Mouse (Mus musculus) CH12.LX (cell line): Measurements from ENCODE around the gene Rasl11b. TPM values are rescaled to one million over a fixed set of nuclear protein-coding genes. Genes with fewer than 3 reads are reported as not detected.

Experiments
- DNase-seq: peaks from one replicate; pipeline ENCODE4 v3.0.0-alpha.2; 2013; ENCODE audit errors: extremely low read depth
- H3K27ac ChIP-seq: 2 replicates; pipeline ENCODE4 v1.5.1; 2012; ENCODE audit warnings: low read depth, mild to moderate bottlenecking, control low read depth, moderate library complexity; ENCODE audit not compliant: insufficient read depth
- H3K27me3 ChIP-seq: replicated peaks from 2 replicates; pipeline ENCODE3; 2012; ENCODE audit warnings: inconsistent platforms
- H3K36me3 ChIP-seq, 2 experiments: replicated peaks in 1 of 2; 2 replicates each; pipeline versions ENCODE3 to v1.6.1; 2012; ENCODE audit warnings: inconsistent platforms in 1 of 2, low read length in 1 of 2, mild to moderate bottlenecking in 1 of 2, mixed read lengths in 1 of 2, moderate library complexity in 1 of 2; ENCODE audit not compliant: control insufficient read depth in 1 of 2, insufficient read depth in 1 of 2
- H3K4me1 ChIP-seq, 2 experiments: 2 replicates each; pipeline ENCODE4 v1.6.1; 2012; ENCODE audit warnings: inconsistent platforms in 1 of 2, moderate library complexity in 1 of 2; ENCODE audit not compliant: insufficient read depth in 2 of 2, control insufficient read depth in 1 of 2
- H3K4me2 ChIP-seq: 2 replicates; pipeline ENCODE4 v1.6.1; 2012; ENCODE audit warnings: low read depth, mild to moderate bottlenecking, control low read depth; ENCODE audit not compliant: poor library complexity, insufficient read depth, severe bottlenecking
- H3K4me3 ChIP-seq, 3 experiments: fragments of 150-350 bp in 1 of 3; sonication (generic) in 1 of 3; replicated peaks in 1 of 3; 2 replicates each; pipeline versions ENCODE3 to v1.5.1; 2011 to 2012; ENCODE audit warnings: low read depth in 2 of 3, low read length in 2 of 3, mild to moderate bottlenecking in 2 of 3, moderate library complexity in 2 of 3, control low read depth in 1 of 3, improper control_type of control experiment in 1 of 3, inconsistent platforms in 1 of 3, mixed read lengths in 1 of 3; ENCODE audit not compliant: poor library complexity in 1 of 3
- H3K79me2 ChIP-seq: replicated peaks from 2 replicates; pipeline ENCODE4 v1.6.1; 2012; ENCODE audit warnings: mild to moderate bottlenecking, moderate library complexity; ENCODE audit not compliant: control insufficient read depth, poor library complexity, insufficient read depth, severe bottlenecking; ENCODE audit errors: extremely low read depth
- H3K9ac ChIP-seq: 2 replicates; pipeline ENCODE4 v1.6.1; 2012; ENCODE audit warnings: low read depth, mild to moderate bottlenecking, control low read depth, moderate library complexity; ENCODE audit not compliant: insufficient read depth
- H3K9me3 ChIP-seq: replicated peaks from 2 replicates; pipeline ENCODE3; 2012; ENCODE audit warnings: low read length, inconsistent platforms, mixed read lengths
- BHLHE40 ChIP-seq: IDR thresholded peaks from 2 replicates; pipeline ENCODE4 v1.6.1; 2011; ENCODE audit warnings: mild to moderate bottlenecking, low read depth, low read length, improper control_type of control experiment
- ELF1 ChIP-seq: IDR thresholded peaks from 2 replicates; pipeline ENCODE4 v1.6.1; 2014; ENCODE audit warnings: low read depth, mild to moderate bottlenecking, inconsistent platforms, low read length, improper control_type of control experiment
- EP300 ChIP-seq: IDR thresholded peaks from 2 replicates; pipeline ENCODE4 v1.6.1; 2011; ENCODE audit warnings: low read length, improper control_type of control experiment
- ETS1 ChIP-seq: conservative IDR thresholded peaks from 2 replicates; pipeline ENCODE4 v1.6.1; 2012; ENCODE audit warnings: low read depth, mild to moderate bottlenecking, inconsistent platforms, low read length, improper control_type of control experiment, moderate library complexity
- HCFC1 ChIP-seq: IDR thresholded peaks from 2 replicates; pipeline ENCODE4 v1.6.1; 2012; ENCODE audit warnings: low read depth, mild to moderate bottlenecking, inconsistent platforms, low read length, improper control_type of control experiment
- IRF4 ChIP-seq: IDR thresholded peaks from 2 replicates; pipeline ENCODE4 v1.6.1; 2014; ENCODE audit warnings: low read depth, mild to moderate bottlenecking, inconsistent platforms, low read length, improper control_type of control experiment
- JUND ChIP-seq: conservative IDR thresholded peaks from 2 replicates; pipeline ENCODE4 v1.6.1; 2011; ENCODE audit warnings: low read depth, low read length, improper control_type of control experiment
- MAFK ChIP-seq: IDR thresholded peaks from 2 replicates; pipeline ENCODE4 v1.6.1; 2011; ENCODE audit warnings: low read length, improper control_type of control experiment; ENCODE audit not compliant: insufficient replicate concordance
- MAX ChIP-seq: IDR thresholded peaks from 2 replicates; pipeline ENCODE4 v1.6.1; 2011; ENCODE audit warnings: low read length, improper control_type of control experiment
- MEF2A ChIP-seq: IDR thresholded peaks from 2 replicates; pipeline ENCODE4 v1.6.1; 2014; ENCODE audit warnings: low read depth, mild to moderate bottlenecking, inconsistent platforms, low read length, improper control_type of control experiment, borderline replicate concordance
- PAX5 ChIP-seq: IDR thresholded peaks from 2 replicates; pipeline ENCODE4 v1.6.1; 2012; ENCODE audit warnings: low read length, inconsistent platforms, mixed read lengths
- POLR2AphosphoS2 ChIP-seq: IDR thresholded peaks from 2 replicates; pipeline ENCODE4 v1.6.1; 2011; ENCODE audit warnings: low read depth, low read length, improper control_type of control experiment
- RAD21 ChIP-seq: IDR thresholded peaks from 2 replicates; pipeline ENCODE4 v1.6.1; 2011; ENCODE audit warnings: low read depth, mild to moderate bottlenecking, low read length, improper control_type of control experiment, moderate library complexity
- RCOR1 ChIP-seq: conservative IDR thresholded peaks from 2 replicates; pipeline ENCODE4 v1.6.1; 2012; ENCODE audit warnings: low read depth, mild to moderate bottlenecking, inconsistent platforms, low read length, improper control_type of control experiment
- SIN3A ChIP-seq: IDR thresholded peaks from 2 replicates; pipeline ENCODE4 v1.6.1; 2012; ENCODE audit warnings: low read length, improper control_type of control experiment, inconsistent platforms
- ZC3H11A ChIP-seq: IDR thresholded peaks from 2 replicates; pipeline ENCODE4 v1.6.1; 2012; ENCODE audit warnings: low read depth, mild to moderate bottlenecking, inconsistent platforms, low read length, improper control_type of control experiment
- dilution Hi-C: fragments of 300-500 bp; cut with MboI; formaldehyde crosslinking; loops from 2 replicates; pipeline ENCODE4 v1.14.3; 2020; ENCODE audit warnings: low sequenced_read_pairs; ENCODE audit not compliant: extremely low pct_unique_long_range_greater_than_20kb, extremely low pct_ligation_motif_present
- in situ Hi-C: fragments of 300-500 bp; cut with MboI; formaldehyde crosslinking; loops from 3 replicates; pipeline ENCODE4 v1.14.3; 2019; ENCODE audit warnings: low sequenced_read_pairs, low pct_ligation_motif_present, low pct_unique_long_range_greater_than_20kb, mixed read lengths
- polyA plus RNA-seq: library from polyadenylated mRNA; unstranded; fragments of >175 nt; gene quantifications from 2 replicates; pipeline ENCODE4 v1.2.1, GENCODE M21; 2012; ENCODE audit warnings: low read depth; ENCODE audit not compliant: insufficient read length
- total RNA-seq, 2 experiments: library from RNA; depleted of rRNA; stranded (reverse); fragments of 300-350 nt in 1 of 2; fragments of >200 nt in 1 of 2; gene quantifications; 2 replicates each; pipeline ENCODE4 v1.2.3; 2012 to 2014

The Rasl11b gene
- total and polyA plus RNA-seq, 3 experiments, result 0.21 to 2.7 (median 0.60) TPM

GRCm38 (mm10) chr5:74194027-74194840 is 852 bp upstream of the Rasl11b start:
- Histone ChIP-seq H3K36me3 (peaks cover 0 to 20% of the 10 kb centered on the region in 2 experiments), H3K4me2 (peak overlapping the region; percentile 88), H3K4me3 (peak overlapping the region in 1 of 3 experiments; percentile 75), H3K79me2 (no peaks in the 10 kb centered on the region), H3K9ac (no peak overlapping the region), H3K9me3 (no peaks in the 10 kb centered on the region)
- dilution Hi-C loops, result no loop called here
- TF ChIP-seq RCOR1 (no peak), JUND (no peak), BHLHE40 (no peak), SIN3A (no peak), MAFK (no peak), EP300 (no peak), IRF4 (no peak), ZC3H11A (no peak), ETS1 (no peak), RAD21 (no peak), ELF1 (no peak)
- TF ChIP-seq, all 38 proteins: peak for 0
- H3K4me1 ChIP-seq, result peaks cover 6 to 51% of the 10 kb centered on the region in 2 experiments
- no peak for DNase-seq
- no peak overlapping the region for H3K27ac ChIP-seq
- in situ Hi-C loops, result no loop called here
- H3K27me3 ChIP-seq, result no peaks in the 10 kb centered on the region

GRCm38 (mm10) chr5:74195614-74196306 is 674 bp downstream of the Rasl11b start:
- DNase-seq, result no peak
- H3K4me1 ChIP-seq, result peaks cover 11 to 64% of the 10 kb centered on the region in 2 experiments
- H3K36me3 ChIP-seq, result peaks cover 0 to 26% of the 10 kb centered on the region in 2 experiments
- no peaks in the 10 kb centered on the region for H3K27me3 ChIP-seq
- no peaks in the 10 kb centered on the region for H3K9me3 ChIP-seq
- H3K4me2 ChIP-seq, result peak overlapping the region; percentile 88
- in situ Hi-C loops, result no loop called here
- TF ChIP-seq PAX5 (no peak), IRF4 (no peak), SIN3A (no peak), MEF2A (no peak), BHLHE40 (no peak), MAX (no peak), POLR2AphosphoS2 (no peak), HCFC1 (no peak)
- dilution Hi-C loops, result no loop called here
- H3K27ac ChIP-seq, result no peak overlapping the region
- peak overlapping the region; percentile 44 to 75 (median 66) for H3K4me3 ChIP-seq
- H3K9ac ChIP-seq, result no peak overlapping the region
- no peaks in the 10 kb centered on the region for H3K79me2 ChIP-seq
